Mouse (Mus musculus): Measurements from ENCODE around the gene Gm45753. TPM values are rescaled to one million over a fixed set of nuclear protein-coding genes. Genes with fewer than 3 reads are reported as not detected.

The Gm45753 gene
- total RNA-seq, 2 experiments from 2014 or later, result not detected

- ATAC-seq (replicated peaks; ENCODE audit: poor library complexity), result no peak
These were observed 30.8 kb downstream of the Gm45753 start for GRCm38 (mm10) chr8:45277453-45277852.

GRCm38 (mm10) chr8:45274317-45274716, 33.9 kb downstream of the Gm45753 start:
- no peak for ATAC-seq (replicated peaks; ENCODE audit: poor library complexity)

- no peak for ATAC-seq (replicated peaks; ENCODE audit: poor library complexity)
These were observed 39.2 kb downstream of the Gm45753 start for GRCm38 (mm10) chr8:45269056-45269455.

GRCm38 (mm10) chr8:45268485-45268884, 39.8 kb downstream of the Gm45753 start:
- no peak for ATAC-seq (replicated peaks; ENCODE audit: poor library complexity)

- ATAC-seq (replicated peaks; ENCODE audit: poor library complexity), result no peak
These were observed 40.5 kb downstream of the Gm45753 start for GRCm38 (mm10) chr8:45267611-45268391.

GRCm38 (mm10) chr8:45266993-45267392, 41.3 kb downstream of the Gm45753 start:
- ATAC-seq (replicated peaks; ENCODE audit: poor library complexity), result no peak

GRCm38 (mm10) chr8:45264918-45265317, 43.3 kb downstream of the Gm45753 start:
- ATAC-seq (replicated peaks; ENCODE audit: poor library complexity), result no peak

- ATAC-seq (replicated peaks; ENCODE audit: poor library complexity), result no peak
These were observed 45.4 kb downstream of the Gm45753 start for GRCm38 (mm10) chr8:45262851-45263250.

- no peak for ATAC-seq (replicated peaks; ENCODE audit: poor library complexity)
These were observed 46.3 kb downstream of the Gm45753 start, which contains the start of gene F11 for GRCm38 (mm10) chr8:45261920-45262319. Gene F11 (minus strand): TSS chr8:45262031.

- ATAC-seq (replicated peaks; ENCODE audit: poor library complexity), result no peak
These were observed 49.8 kb downstream of the Gm45753 start for GRCm38 (mm10) chr8:45258421-45258820.

GRCm38 (mm10) chr8:45255040-45255439, 53.2 kb downstream of the Gm45753 start:
- no peak for ATAC-seq (replicated peaks; ENCODE audit: poor library complexity)

- ATAC-seq (replicated peaks; ENCODE audit: poor library complexity), result no peak
These were observed 53.9 kb downstream of the Gm45753 start for GRCm38 (mm10) chr8:45254194-45254842.

GRCm38 (mm10) chr8:45253586-45253985, 54.7 kb downstream of the Gm45753 start:
- no peak for ATAC-seq (replicated peaks; ENCODE audit: poor library complexity)

GRCm38 (mm10) chr8:45253111-45253510, 55.2 kb downstream of the Gm45753 start:
- ATAC-seq (replicated peaks; ENCODE audit: poor library complexity), result no peak

- ATAC-seq (replicated peaks; ENCODE audit: poor library complexity), result no peak
These were observed 62.0 kb downstream of the Gm45753 start for GRCm38 (mm10) chr8:45246307-45246706.

GRCm38 (mm10) chr8:45239363-45239762, 68.9 kb downstream of the Gm45753 start:
- no peak for ATAC-seq (replicated peaks; ENCODE audit: poor library complexity)

- ATAC-seq (replicated peaks; ENCODE audit: poor library complexity), result peak; percentile 52; the same call in 1 of the 2 replicates
These were observed 70.0 kb downstream of the Gm45753 start for GRCm38 (mm10) chr8:45238282-45238681.

- peak; percentile 61; the same call in 1 of the 2 replicates for ATAC-seq (replicated peaks; ENCODE audit: poor library complexity)
These were observed 71.9 kb downstream of the Gm45753 start for GRCm38 (mm10) chr8:45236164-45236912.

- ATAC-seq (replicated peaks; ENCODE audit: poor library complexity), result no peak
These were observed 73.0 kb downstream of the Gm45753 start for GRCm38 (mm10) chr8:45235228-45235627.

GRCm38 (mm10) chr8:45233256-45233655, 75.0 kb downstream of the Gm45753 start:
- no peak for ATAC-seq (replicated peaks; ENCODE audit: poor library complexity)

All from megakaryocyte progenitor cell, adult 5-6 weeks (primary cell).